Mouse (Mus musculus): ENCODE results near the gene Arhgap1.

DNA sequence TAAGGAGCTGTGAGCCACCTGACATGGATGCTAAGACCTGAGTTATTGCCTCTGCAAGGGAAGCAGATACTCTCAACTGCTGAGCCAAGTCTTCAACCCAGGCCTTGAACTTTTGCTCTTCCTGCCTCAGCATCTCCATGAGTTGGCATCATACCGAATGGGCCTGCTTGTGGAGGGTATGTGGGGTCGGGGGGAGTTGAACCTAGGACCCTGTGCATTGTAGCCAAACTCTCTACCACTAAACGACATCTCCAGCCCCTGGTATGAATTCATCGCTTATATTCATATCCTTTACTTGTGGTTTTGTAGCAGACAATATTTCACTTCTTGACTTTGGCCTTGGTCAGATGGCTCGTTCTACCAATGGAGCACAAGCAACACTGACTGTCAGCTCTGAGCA, 17.8 kb upstream of the Arhgap1 start:
- no peak for TF ChIP-seq CTCF (IDR thresholded peaks at IDR 0.05; ENCODE audit: control insufficient read depth, insufficient read depth, insufficient replicate concordance, low read depth, low read length)
- no peak for TF ChIP-seq POLR2A (IDR thresholded peaks at IDR 0.05; ENCODE audit: control insufficient read depth, low read depth, low read length)
